Mouse (Mus musculus) bone marrow macrophage, adult 2 months (primary cell): Measurements from ENCODE around the gene Vamp1.

ENCODE experiments used
- CTCF ChIP-seq: IDR thresholded peaks from 2 replicates; pipeline ENCODE4 v1.5.1; 2012; ENCODE audit warnings: low read depth, mild to moderate bottlenecking, low read length, moderate library complexity
- POLR2A ChIP-seq: IDR thresholded peaks from 2 replicates; pipeline ENCODE4 v1.6.1; 2012; ENCODE audit warnings: mild to moderate bottlenecking, low read depth, low read length, borderline replicate concordance

GRCm38 (mm10) chr6:125239547-125239946 lies 24.2 kb downstream of the Vamp1 start:
- TF ChIP-seq CTCF (no peak), POLR2A (no peak)
